Mouse (Mus musculus) ZHBTc4 (cell line): ENCODE results near the gene Pik3ip1.
A peak's percentile ranks its signal among the peaks of the same experiment; 100 is the strongest.

Experiments used
- DNase-seq: peaks from one replicate; pipeline ENCODE4 v3.0.0-alpha.2; 2011; ENCODE audit warnings: low read depth, low spot score

Gene Pik3ip1

GRCm38 (mm10) chr11:3302385-3302784, 27.8 kb upstream of the Pik3ip1 start:
- no peak for DNase-seq

GRCm38 (mm10) chr11:3302792-3303191, 27.4 kb upstream of the Pik3ip1 start:
- peak; percentile 70 for DNase-seq

GRCm38 (mm10) chr11:3305821-3306220, 24.4 kb upstream of the Pik3ip1 start:
- DNase-seq = no peak

- DNase-seq = no peak
Observed at GRCm38 (mm10) chr11:3307875-3308274, 22.3 kb upstream of the Pik3ip1 start.

- DNase-seq = no peak
Observed at GRCm38 (mm10) chr11:3309884-3310283, 20.3 kb upstream of the Pik3ip1 start.

GRCm38 (mm10) chr11:3310789-3311585, 19.2 kb upstream of the Pik3ip1 start:
- DNase-seq = no peak

- DNase-seq = no peak
Observed at GRCm38 (mm10) chr11:3311586-3312347, 18.4 kb upstream of the Pik3ip1 start.

GRCm38 (mm10) chr11:3313294-3313693, 16.9 kb upstream of the Pik3ip1 start:
- no peak for DNase-seq

- DNase-seq = peak; percentile 95
Observed at GRCm38 (mm10) chr11:3314148-3314547, 16.1 kb upstream of the Pik3ip1 start.

- DNase-seq = no peak
Observed at GRCm38 (mm10) chr11:3318286-3318685, 11.9 kb upstream of the Pik3ip1 start.

- DNase-seq = no peak
Observed at GRCm38 (mm10) chr11:3328271-3328670, 1.9 kb upstream of the Pik3ip1 start.

- no peak for DNase-seq
Observed at GRCm38 (mm10) chr11:3328806-3329775, 1.1 kb upstream of the Pik3ip1 start.

- DNase-seq = peak; percentile 64
Observed at GRCm38 (mm10) chr11:3330566-3330965, 365 bp downstream of the Pik3ip1 start.

GRCm38 (mm10) chr11:3330991-3331750, 970 bp downstream of the Pik3ip1 start:
- DNase-seq = no peak

- peak; percentile 99 for DNase-seq
Observed at GRCm38 (mm10) chr11:3331756-3332642, 1.8 kb downstream of the Pik3ip1 start.

GRCm38 (mm10) chr11:3333111-3333695, 3.0 kb downstream of the Pik3ip1 start:
- DNase-seq = no peak

- DNase-seq = no peak
Observed at GRCm38 (mm10) chr11:3334141-3334710, 4.0 kb downstream of the Pik3ip1 start.

GRCm38 (mm10) chr11:3334711-3335316, 4.6 kb downstream of the Pik3ip1 start:
- DNase-seq = peak; percentile 46
